Mouse (Mus musculus): ENCODE data around the gene Gm20696. TPM values are rescaled to one million over a fixed set of nuclear protein-coding genes. Genes with fewer than 3 reads are reported as not detected.

Gene Gm20696
- polyA plus RNA-seq, 1 experiment from 2014 or later: 2.7 TPM

DNA sequence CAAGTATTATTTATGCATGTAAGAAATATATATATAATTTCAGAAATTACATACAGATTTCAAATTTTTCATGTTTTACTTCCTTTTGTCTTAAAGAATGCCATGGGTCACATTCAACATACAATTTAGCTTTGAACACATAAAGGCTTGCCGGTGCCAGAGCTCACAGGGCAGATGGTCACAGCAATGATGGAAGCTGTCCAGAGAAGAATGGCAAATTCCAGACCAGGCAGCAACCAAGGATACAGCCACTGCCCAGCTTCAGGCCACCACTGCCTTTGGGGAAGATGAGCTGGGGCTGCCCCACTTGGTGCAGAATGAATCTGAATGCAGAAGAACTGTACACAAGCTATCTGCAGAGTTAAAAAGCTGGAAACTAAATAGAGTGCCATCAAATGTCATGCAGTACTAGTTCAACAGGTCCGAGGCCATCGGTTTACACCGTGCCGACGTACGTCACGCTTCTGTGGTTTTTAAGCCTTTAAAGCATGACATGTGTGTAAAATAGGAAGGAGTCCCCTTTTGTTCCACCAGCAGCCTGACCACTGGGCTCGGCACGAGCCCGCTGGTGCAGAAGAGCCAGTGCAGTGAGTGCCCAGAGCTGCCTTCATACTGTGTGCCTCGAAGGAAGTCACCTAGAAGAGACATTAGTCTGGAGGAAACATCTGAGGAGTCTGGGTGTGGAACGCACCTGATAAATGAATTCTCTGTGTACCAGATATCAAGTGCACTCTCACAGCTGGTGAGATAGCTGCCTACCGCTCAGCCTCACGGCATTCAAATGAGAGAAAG lies 383.5 kb downstream of the Gm20696 start:
- H3K27ac ChIP-seq: no peak overlapping the region
- H3K27me3 ChIP-seq (replicated peaks): no peaks in the 10 kb centered on the region
- no peak overlapping the region for H3K4me3 ChIP-seq (replicated peaks)
- no peaks in the 10 kb centered on the region for H3K4me1 ChIP-seq (replicated peaks)
- ATAC-seq: no peak
- H3K36me3 ChIP-seq: no peaks in the 10 kb centered on the region
- H3K9ac ChIP-seq: no peak overlapping the region
- WGBS: 80% methylated on average over 15 of the region's 15 CpGs
- H3K9me3 ChIP-seq: no peaks in the 10 kb centered on the region
- no peak overlapping the region for H3K4me2 ChIP-seq (replicated peaks)

DNA sequence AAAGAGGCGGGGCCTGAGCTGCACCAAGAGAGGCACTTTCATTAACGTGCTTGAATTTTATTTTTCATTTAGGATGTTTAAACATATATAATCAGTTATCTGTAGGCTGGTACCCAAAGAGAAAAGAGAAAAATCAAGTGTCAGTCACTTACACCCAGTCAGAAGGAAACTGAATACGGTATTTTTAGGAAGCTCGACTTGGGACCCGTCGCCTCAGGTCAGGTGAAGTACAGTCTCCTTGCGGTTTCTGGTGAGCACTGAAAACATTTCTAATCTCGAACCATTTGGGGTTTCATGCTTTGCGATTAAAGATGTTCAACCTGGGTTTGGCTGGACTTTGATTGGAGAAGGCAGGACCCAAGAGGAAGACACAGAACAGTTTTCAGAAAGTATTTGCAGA lies 385.2 kb downstream of the Gm20696 start:
- H3K27ac ChIP-seq: no peak overlapping the region
- H3K9me3 ChIP-seq: no peaks in the 10 kb centered on the region
- no peaks in the 10 kb centered on the region for H3K36me3 ChIP-seq
- H3K27me3 ChIP-seq (replicated peaks): no peaks in the 10 kb centered on the region
- no peak overlapping the region for H3K9ac ChIP-seq
- no peak overlapping the region for H3K4me2 ChIP-seq (replicated peaks)
- no peaks in the 10 kb centered on the region for H3K4me1 ChIP-seq (replicated peaks)
- no peak overlapping the region for H3K4me3 ChIP-seq (replicated peaks)
- 93% methylated on average over 9 of the region's 9 CpGs for WGBS
- ATAC-seq: no peak

DNA sequence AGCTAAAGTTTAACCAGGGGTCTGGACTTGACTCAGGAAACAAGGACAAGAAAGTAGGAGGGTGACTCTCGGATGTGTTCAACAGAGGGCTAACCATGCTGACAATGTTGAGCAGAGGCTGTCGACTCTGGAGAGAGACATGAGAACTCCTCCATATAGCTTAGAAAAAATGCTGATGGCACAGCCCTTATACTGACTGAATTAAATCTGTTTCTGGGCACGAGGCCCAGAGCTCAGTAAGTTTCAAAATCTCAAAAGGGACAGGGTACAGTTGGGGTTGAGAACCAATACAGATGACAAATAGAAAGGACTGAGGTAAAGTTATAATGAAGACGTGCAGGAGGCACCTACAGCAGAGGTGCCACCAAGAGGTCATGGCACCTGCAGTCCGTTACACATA lies 386.0 kb downstream of the Gm20696 start:
- ATAC-seq: no peak
- H3K4me1 ChIP-seq (replicated peaks): no peaks in the 10 kb centered on the region; the same call in 1 of the 2 replicates
- no peak overlapping the region for H3K4me2 ChIP-seq (replicated peaks)
- 73% methylated on average over 5 of the region's 5 CpGs for WGBS
- no peak overlapping the region for H3K27ac ChIP-seq
- no peak overlapping the region for H3K9ac ChIP-seq
- H3K4me3 ChIP-seq (replicated peaks): no peak overlapping the region
- H3K9me3 ChIP-seq: no peaks in the 10 kb centered on the region
- no peaks in the 10 kb centered on the region for H3K36me3 ChIP-seq
- H3K27me3 ChIP-seq (replicated peaks): no peaks in the 10 kb centered on the region

DNA sequence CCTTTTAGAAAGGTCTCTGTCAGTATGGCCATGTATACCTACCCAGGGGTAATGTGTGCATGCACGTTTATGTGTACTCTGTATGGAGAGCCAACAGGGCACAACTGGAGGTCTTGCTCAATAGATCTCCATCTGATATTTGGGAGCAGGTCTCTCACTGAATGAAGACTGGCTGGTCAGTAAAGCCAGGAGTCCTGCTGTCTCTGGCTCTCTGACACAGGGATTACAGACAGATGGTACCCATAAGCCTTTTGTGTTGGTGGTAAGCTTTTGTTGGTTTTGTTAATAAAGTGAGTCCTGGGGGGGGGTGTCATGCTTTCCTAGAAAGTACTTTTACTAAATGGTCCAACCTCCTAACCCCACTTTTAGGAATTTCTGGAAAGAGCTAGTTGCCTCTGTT lies 389.3 kb downstream of the Gm20696 start:
- no peak for ATAC-seq
- no peak overlapping the region for H3K9ac ChIP-seq
- H3K36me3 ChIP-seq: no peaks in the 10 kb centered on the region
- no peak overlapping the region for H3K4me3 ChIP-seq (replicated peaks)
- H3K4me2 ChIP-seq (replicated peaks): no peak overlapping the region
- H3K4me1 ChIP-seq (replicated peaks): no peaks in the 10 kb centered on the region; the same call in 1 of the 2 replicates
- no peak overlapping the region for H3K27ac ChIP-seq
- WGBS: 82% methylated on average over 1 of the region's 1 CpGs
- H3K9me3 ChIP-seq: no peaks in the 10 kb centered on the region
- no peaks in the 10 kb centered on the region for H3K27me3 ChIP-seq (replicated peaks)

DNA sequence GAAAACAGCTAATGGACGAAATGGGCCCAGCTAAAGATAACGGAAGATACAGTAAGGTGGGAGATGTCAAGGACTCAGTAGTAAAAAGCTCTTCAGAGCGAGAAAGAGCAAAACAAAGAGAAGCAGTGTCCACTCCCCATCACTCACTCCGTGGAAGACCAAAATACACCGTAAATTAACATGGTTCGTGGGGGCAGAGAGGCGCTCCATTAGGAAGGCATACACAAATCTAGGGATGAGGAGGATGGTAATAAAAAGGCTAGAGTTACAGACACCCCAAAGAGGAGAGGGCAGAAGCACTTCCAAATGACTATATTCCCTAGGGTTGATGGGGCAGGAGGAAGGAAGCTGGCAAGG lies 390.3 kb downstream of the Gm20696 start:
- Histone ChIP-seq H3K4me3 (replicated peaks) (no peak overlapping the region), H3K27me3 (replicated peaks) (no peaks in the 10 kb centered on the region), H3K36me3 (no peaks in the 10 kb centered on the region), H3K9me3 (no peaks in the 10 kb centered on the region), H3K4me2 (replicated peaks) (no peak overlapping the region), H3K9ac (no peak overlapping the region), H3K4me1 (replicated peaks) (peaks cover 6% of the 10 kb centered on the region), H3K27ac (0 out of 2 replicates have a peak overlapping the region, but pooled peaks have one; percentile 64)
- ATAC-seq: no peak; the same call in 1 of the 2 replicates
- 36% methylated on average over 7 of the region's 7 CpGs for WGBS

DNA sequence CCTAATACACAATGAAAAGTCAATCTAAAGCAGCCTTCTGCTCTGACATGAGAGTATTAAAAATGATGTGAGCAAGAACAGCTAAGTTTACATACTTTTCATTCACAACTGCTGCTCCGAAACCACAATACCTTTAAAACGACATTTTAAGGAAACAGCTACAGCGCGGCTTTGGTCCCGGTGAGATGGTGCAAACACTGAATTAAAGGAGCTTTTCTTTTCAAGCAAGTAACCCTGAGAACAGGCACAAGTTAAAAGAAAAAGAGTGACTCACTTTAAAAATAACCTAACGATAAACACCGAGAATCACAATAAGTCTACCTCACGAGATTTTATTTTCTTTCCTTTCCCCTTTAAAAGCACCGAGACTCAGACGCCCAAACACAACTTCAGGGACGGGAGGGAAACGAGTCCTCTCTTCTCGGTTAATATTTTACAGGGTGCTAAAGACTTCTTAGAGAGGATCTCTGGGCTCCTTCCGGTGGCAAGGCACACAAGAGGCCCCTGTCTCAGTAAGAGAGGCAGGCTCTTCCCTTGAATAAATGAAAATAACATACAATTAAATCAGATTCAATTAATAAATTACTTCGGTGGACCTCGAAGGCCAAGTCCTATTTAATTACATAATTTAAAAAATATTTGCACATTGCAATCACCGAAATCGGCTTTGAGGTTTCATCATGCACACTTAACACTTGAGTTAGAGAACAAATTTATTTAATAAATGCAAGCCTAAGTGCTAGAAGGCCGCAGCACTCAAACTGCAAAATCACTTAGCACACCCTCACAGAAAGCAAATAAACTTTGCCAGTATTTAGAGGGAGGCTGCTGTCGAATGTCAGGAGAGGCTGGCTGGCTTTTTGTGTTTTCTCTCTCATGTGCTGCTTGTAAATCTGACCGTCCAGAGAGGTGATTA lies 391.0 kb downstream of the Gm20696 start:
- 0 out of 2 replicates have a peak overlapping the region, but pooled peaks have one; percentile 6 for H3K4me3 ChIP-seq (replicated peaks)
- no peaks in the 10 kb centered on the region for H3K9me3 ChIP-seq
- no peak overlapping the region for H3K9ac ChIP-seq
- WGBS: 16% methylated on average over 21 of the region's 21 CpGs
- peak overlapping the region; percentile 64; the same call in 1 of the 2 replicates for H3K27ac ChIP-seq
- no peaks in the 10 kb centered on the region for H3K36me3 ChIP-seq
- peak overlapping the region; percentile 26; the same call in 1 of the 2 replicates for H3K4me2 ChIP-seq (replicated peaks)
- H3K27me3 ChIP-seq (replicated peaks): no peaks in the 10 kb centered on the region
- peak; percentile 79 for ATAC-seq
- peaks cover 10% of the 10 kb centered on the region for H3K4me1 ChIP-seq (replicated peaks)

DNA sequence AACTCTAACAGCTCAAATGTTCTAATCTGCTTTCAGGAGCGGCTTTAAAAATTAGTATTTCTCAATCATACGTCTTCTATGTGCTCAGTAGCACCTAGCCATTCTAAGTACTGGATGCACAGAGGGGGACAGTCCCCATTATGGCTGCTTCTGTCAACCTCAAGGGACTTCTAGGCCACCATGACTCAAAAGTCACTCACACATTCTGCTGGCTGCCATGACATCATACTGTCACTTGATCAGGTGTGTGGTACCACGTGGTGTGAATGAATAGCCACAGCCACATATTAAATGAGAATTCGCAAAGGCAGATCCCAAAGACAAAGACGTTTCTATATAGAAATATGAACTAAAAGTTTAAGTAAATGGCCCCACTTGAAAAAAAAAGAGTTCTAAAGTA lies 391.9 kb downstream of the Gm20696 start:
- no peak overlapping the region for H3K4me3 ChIP-seq (replicated peaks)
- no peak overlapping the region for H3K9ac ChIP-seq
- no peak for ATAC-seq
- no peaks in the 10 kb centered on the region for H3K9me3 ChIP-seq
- H3K27ac ChIP-seq: no peak overlapping the region
- no peak overlapping the region for H3K4me2 ChIP-seq (replicated peaks)
- WGBS: 80% methylated on average over 5 of the region's 5 CpGs
- H3K4me1 ChIP-seq (replicated peaks): peaks cover 12% of the 10 kb centered on the region
- no peaks in the 10 kb centered on the region for H3K27me3 ChIP-seq (replicated peaks)
- no peaks in the 10 kb centered on the region for H3K36me3 ChIP-seq

DNA sequence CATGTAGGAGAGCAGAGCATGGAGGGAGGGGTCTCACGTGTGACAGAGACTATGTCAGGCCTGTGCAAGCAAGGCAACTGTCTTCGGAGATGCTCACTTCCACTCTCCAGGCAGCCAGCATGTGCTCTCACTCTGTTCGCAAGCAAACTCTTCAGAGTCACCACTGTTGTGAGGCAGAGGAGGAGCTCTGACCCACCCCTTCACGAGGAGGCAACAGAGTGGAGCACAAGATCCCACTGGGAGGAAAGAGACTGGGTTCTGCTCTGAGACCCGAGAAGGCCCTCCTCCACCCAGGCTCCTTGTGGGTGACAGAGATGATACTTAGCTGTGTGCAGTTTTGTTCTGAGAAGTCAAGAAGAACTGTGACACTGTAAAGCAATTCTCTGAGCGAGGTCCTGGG lies 392.4 kb downstream of the Gm20696 start:
- 71% methylated on average over 6 of the region's 6 CpGs for WGBS

DNA sequence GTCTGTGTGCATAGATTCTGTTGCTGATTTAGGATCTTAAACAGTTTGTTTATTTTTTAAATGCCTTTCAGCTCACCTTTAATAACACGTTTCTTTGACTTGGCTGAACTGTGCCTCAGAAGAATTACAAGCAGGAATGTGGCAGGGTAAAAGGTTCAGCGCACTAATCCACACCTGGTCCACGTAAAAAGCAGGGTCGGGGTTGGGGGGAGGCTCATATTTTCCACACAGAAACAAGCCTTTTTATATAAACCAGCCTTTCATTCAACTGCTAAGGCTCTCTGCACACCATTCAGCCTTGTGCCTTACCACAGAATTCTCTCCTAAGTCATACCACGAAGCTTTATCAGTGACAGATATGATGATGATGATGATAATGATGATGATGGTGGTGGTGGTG lies 393.4 kb downstream of the Gm20696 start:
- 58% methylated on average over 5 of the region's 5 CpGs for WGBS
- H3K4me1 ChIP-seq (replicated peaks): peaks cover 12% of the 10 kb centered on the region
- ATAC-seq: no peak
- H3K27ac ChIP-seq: no peak overlapping the region
- no peaks in the 10 kb centered on the region for H3K36me3 ChIP-seq
- no peak overlapping the region for H3K4me3 ChIP-seq (replicated peaks)
- H3K4me2 ChIP-seq (replicated peaks): no peak overlapping the region
- H3K9me3 ChIP-seq: no peaks in the 10 kb centered on the region
- H3K27me3 ChIP-seq (replicated peaks): no peaks in the 10 kb centered on the region
- no peak overlapping the region for H3K9ac ChIP-seq

More for the DNA sequence above, 392.4 kb downstream of the Gm20696 start:
- Histone ChIP-seq H3K9me3 (no peaks in the 10 kb centered on the region), H3K27me3 (replicated peaks) (no peaks in the 10 kb centered on the region), H3K4me3 (replicated peaks) (no peak overlapping the region), H3K4me2 (replicated peaks) (no peak overlapping the region), H3K27ac (no peak overlapping the region), H3K4me1 (replicated peaks) (peaks cover 12% of the 10 kb centered on the region), H3K36me3 (no peaks in the 10 kb centered on the region), H3K9ac (no peak overlapping the region)
- ATAC-seq: peak; percentile 21

DNA sequence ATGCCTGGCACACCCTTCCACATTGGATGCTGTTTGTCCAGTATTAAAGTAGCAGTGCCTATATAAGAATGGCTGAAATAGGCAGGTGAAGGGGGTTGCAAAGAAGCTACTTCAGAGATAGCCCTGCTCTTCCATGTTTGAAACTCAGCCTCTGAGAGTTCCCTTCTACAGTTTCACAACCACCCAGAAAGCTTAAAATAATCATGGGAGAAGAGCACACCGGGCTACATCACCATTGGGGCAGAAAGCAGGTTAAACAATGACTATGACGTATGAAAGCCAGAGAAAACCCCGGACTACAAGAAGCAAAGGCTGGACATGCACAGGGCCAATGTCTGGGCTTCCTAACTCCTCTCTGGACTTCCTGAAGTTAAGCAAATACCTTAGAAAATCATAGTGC lies 394.4 kb downstream of the Gm20696 start:
- Histone ChIP-seq H3K27me3 (replicated peaks) (no peaks in the 10 kb centered on the region), H3K4me2 (replicated peaks) (no peak overlapping the region), H3K9ac (no peak overlapping the region), H3K4me1 (replicated peaks) (peaks cover 12% of the 10 kb centered on the region), H3K9me3 (no peaks in the 10 kb centered on the region), H3K27ac (no peak overlapping the region), H3K36me3 (no peaks in the 10 kb centered on the region), H3K4me3 (replicated peaks) (no peak overlapping the region)
- no peak for ATAC-seq
- 62% methylated on average over 3 of the region's 3 CpGs for WGBS

DNA sequence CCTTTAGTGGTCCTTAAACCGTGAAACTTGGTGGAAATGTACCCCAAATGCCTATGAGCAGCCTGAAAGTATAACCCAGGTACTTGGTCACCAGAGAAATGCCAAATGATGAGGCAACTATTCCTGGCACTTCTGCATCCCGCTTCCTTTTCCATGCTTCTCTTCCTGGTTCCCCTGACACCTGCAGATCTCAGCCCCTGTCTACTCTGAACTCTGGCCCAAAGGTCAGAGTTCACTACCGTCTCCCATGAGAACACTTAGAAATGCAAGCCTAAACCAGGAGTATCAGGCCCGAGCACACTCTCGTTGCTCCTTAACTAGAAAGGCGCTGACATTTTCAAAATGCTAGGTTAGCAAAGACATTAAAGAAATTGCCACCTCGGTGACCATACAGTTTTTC lies 394.9 kb downstream of the Gm20696 start:
- Histone ChIP-seq H3K9ac (no peak overlapping the region), H3K27ac (peak overlapping the region; percentile 17; the same call in 1 of the 2 replicates), H3K4me3 (replicated peaks) (no peak overlapping the region), H3K4me2 (replicated peaks) (no peak overlapping the region), H3K9me3 (no peaks in the 10 kb centered on the region), H3K36me3 (no peaks in the 10 kb centered on the region), H3K27me3 (replicated peaks) (no peaks in the 10 kb centered on the region), H3K4me1 (replicated peaks) (peaks cover 13% of the 10 kb centered on the region)
- ATAC-seq: peak; percentile 39; the same call in 1 of the 2 replicates
- 72% methylated on average over 7 of the region's 7 CpGs for WGBS

DNA sequence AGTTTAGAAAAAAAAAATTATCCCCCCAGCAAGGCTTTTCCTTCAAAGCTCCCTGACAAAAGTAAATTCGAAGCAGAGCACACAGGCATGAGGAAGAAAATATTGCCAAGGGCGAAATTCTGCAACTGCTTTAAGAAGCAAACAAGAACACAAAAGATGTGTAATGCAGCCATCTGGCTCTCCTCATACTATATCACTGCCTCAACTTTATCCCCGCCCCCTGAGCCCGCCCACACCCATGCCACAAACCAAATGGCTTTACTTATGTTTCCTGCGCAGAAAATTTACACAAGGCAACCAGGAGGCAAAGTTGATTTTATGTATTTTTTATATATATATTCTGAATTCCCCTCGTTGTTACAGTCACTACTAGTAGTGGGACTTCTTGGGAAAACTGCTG lies 396.7 kb downstream of the Gm20696 start:
- ATAC-seq: no peak
- H3K4me3 ChIP-seq (replicated peaks): no peak overlapping the region
- no peak overlapping the region for H3K27ac ChIP-seq
- H3K4me1 ChIP-seq (replicated peaks): peaks cover 26% of the 10 kb centered on the region
- WGBS: 55% methylated on average over 6 of the region's 6 CpGs
- H3K9ac ChIP-seq: no peak overlapping the region
- H3K9me3 ChIP-seq: no peaks in the 10 kb centered on the region
- no peak overlapping the region for H3K4me2 ChIP-seq (replicated peaks)
- no peaks in the 10 kb centered on the region for H3K36me3 ChIP-seq
- H3K27me3 ChIP-seq (replicated peaks): no peaks in the 10 kb centered on the region

Data from intestine, embryonic 15.5 days (tissue).